Mouse (Mus musculus): ENCODE data around the gene Zic4.

Zic4 gene

DNA sequence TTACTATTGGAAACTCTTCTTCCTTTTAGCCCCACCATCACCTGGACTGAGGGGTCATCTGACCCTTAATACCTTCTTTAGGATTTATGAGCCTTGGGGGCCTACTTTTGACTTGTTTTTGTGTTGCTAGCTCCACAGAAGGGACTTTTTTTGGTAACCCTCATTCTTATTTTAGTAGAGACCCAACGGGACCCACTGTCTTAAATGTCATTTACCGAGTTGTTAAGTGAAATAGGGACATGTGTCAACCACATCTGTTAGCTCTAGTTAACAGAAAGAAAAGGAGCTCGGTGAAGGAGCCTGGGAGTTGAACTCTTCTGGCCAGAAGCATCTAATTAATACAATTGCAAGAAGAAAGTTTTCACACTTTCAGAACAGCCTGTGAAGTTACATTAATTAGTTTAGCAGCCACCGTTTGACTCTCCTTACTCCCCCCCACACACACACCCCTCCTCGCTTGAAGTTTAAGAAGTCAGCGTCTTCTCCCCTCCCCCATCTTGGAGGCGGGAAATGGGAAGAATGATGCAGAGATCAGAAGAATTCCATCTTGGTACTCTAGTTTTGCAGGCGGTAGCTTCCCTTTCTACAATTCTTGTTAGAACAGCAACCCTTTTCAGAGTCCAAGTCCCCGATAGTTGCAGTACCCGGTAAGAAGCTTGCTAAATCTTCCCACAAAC is 17.7 kb downstream of the Zic4 start:
- in situ Hi-C loops (cut with MboI): no loop called here

DNA sequence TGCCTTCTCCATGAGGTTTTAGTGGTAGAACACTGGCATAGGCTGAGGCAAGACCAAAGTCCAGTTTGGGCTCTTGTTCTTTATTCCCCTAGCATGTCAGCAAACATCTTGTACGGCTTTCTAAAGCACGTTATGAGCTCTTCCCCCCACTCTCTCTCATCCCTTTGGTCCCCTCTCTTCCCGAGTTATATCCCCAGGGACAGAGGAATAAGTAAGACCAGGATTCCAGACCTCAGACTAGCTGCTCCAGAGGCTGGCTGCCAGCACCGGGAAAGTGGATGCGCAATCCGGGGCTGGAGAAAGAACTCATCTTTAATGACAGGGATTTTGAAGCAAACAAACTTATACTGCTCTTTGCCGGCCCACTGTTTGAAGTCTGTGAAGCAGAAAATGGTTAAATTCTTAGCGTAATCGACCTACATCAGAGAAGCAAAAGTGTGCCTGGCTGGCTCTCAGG is 18.3 kb downstream of the Zic4 start:
- in situ Hi-C loops (cut with MboI): no loop called here

DNA sequence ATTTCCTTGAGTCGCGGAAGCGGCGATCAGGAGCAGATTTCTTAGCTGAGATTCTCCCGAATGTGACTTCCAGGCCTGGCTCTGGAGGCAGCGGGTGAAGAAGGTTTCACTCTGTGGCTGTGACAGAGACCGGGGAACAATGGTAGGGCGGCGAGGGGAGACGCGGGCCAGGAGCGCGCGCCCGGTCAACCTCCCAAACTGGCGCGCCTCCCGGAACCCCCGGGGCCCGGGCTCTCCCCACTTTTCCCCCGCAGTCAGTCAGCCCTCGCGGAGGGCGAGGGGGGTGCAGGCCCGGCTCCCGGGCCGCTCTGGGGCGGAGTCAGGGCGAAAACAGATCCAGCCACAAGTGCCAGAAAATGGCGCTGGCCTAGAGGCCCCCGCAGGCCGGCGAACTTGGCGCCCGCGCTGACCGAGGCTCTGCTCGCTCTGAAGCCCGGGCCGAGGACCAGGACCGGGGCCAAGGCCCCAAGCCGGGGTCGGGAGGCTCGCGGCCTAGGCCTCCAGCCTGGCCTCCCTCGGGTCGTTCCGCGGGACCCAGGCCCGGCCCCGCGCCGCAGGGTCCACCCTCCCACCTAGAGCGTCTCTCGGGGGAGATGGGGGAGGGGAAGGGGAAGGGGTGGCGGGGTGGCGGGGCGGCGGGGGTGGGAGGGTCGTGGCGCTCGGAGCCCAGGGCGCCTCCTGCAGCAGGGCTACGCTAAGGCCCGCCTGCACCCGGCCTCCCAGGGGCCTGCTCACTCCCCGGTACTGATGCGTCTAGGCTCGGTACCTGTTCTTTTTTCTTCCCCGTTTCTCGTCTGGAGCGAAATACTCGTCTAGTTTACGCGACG is 19.3 kb downstream of the Zic4 start:
- in situ Hi-C loops (cut with MboI): no loop called here

DNA sequence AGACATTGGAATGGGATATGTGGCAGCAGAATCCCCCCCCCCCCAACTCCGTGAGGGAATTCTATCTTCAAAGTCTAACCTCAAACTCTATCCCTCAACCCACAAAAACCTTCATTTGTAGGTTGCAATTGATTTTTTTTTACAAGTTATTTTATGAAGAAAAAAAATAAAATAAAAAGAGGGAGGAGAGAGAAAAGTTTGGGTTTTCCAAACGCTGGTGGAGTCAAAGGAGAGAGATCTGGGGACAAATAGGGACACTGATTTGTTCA is 19.8 kb downstream of the Zic4 start:
- in situ Hi-C loops (cut with MboI): no loop called here

DNA sequence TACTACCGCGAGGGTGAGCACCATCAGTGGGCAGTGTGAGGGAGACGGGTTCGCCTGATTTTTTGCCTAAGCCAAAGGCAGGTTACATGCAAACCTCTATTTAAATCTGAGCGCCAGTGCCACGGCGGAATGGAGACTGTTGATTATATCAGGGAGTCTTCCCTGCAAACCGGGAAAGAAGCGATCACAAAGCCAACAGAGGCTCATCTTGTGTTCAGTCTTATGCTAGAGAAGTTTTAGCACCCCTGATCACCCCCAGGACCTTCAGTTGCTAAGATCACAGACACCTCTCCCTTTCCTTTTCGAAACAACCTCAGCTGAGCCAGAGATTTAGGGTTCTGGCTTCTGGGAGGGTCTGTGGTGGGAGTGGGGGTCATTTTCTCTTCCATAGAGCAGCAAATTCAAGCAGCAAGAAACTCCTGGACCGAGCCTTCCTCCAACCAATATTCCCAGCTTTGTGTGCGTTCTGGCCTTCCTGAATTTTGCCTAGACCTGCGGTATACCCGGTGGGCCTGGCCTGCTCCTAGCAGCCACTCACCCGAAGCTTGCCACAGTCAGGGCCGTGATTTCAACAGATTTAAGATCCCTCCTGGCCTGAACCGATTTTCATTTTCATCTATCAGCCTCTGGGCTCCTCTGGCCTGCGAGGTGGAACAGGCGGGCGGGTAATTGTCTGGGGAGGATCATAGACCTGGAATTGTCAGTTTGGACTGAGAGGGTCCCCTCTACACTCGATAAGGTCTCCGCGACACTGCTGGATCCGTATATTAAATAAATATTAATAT is 20.4 kb downstream of the Zic4 start:
- in situ Hi-C loops (cut with MboI): no loop called here

DNA sequence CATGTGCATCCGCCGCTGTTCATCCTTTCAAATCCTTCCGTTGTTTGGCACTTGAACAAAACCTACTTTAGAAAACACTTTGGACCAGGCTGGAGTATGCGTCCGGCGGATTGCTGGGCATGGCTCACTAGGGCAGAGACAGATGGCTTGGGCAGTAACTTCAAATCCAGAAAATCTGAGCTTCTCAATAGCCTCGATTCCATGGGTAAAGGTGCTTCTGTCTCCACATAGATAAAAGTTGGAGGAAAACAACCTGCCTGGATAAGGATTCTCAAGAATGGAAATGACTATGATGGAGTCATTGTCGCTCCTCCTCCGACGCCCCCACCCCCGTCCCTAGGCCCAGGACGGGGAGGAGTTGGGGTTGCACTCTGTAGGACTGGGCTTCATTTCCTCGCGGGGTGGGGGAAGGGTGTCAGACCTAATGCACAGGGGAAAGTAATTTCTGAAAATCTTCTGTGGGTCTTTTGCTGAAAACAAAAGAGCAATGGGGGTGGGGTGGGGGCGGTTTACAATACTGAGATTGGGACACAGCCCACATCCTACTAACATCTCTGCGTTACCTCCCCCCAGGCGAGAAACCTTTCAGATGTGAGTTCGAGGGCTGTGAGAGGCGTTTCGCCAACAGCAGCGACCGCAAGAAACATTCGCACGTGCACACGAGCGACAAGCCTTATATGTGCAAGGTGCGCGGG is 21.4 kb downstream of the Zic4 start:
- in situ Hi-C loops (cut with MboI): no loop called here

DNA sequence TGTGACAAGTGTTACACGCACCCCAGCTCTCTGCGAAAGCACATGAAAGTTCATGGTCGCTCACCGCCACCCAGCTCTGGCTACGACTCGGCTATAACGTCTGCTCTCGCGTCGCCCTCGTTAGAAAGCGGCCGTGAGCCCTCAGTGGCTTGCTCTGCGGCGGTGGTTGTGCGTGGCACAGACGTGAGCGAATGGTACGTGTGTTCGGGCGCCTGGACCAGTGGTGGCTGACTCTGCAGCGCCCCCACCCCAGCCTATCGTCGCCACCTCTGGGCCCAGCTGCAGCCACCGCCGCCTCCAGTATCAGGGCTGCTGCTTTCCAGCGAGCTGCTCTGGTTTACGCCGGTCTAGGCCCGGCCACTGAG is 21.9 kb downstream of the Zic4 start:
- in situ Hi-C loops (cut with MboI): no loop called here

DNA sequence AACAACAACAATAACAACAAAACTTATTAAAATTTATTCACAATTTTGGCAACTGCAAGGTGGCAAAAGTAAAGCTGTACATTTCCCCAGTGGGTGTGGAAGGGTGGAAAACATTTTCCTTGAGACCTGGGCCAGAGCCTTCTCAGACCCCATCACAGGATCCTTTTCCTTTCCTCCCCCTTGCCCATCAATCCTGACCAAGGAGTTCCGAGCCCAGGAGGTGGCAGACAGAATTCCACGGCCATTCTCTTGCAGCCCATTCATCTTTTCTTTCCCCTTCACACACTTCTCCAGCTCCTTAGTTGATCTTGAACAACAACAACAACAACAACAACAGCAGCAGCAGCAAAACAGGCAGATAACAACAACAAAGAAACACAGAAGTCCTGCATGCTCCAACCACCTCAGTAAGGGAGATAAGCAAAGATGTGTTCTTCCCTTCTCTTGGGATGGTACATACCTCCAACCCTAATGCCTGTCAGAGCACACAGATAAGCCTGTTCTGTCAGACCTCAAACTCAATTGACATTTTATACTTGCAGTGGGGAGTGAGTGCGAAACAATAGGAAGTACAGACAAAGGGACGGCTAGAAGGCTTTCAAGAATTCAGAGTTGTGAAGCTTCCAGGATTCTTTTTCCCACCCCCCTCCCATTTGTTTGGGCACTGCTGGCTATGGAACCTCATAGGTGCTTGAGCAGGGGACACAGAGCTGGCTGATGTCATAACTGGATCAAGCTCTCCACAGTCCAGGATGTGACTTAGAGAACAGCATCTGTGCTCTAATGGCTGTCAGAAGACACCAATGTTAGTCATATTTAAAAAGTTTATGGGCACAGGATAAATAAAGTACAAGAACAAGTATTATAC is 22.7 kb downstream of the Zic4 start:
- in situ Hi-C loops (cut with MboI): no loop called here

DNA sequence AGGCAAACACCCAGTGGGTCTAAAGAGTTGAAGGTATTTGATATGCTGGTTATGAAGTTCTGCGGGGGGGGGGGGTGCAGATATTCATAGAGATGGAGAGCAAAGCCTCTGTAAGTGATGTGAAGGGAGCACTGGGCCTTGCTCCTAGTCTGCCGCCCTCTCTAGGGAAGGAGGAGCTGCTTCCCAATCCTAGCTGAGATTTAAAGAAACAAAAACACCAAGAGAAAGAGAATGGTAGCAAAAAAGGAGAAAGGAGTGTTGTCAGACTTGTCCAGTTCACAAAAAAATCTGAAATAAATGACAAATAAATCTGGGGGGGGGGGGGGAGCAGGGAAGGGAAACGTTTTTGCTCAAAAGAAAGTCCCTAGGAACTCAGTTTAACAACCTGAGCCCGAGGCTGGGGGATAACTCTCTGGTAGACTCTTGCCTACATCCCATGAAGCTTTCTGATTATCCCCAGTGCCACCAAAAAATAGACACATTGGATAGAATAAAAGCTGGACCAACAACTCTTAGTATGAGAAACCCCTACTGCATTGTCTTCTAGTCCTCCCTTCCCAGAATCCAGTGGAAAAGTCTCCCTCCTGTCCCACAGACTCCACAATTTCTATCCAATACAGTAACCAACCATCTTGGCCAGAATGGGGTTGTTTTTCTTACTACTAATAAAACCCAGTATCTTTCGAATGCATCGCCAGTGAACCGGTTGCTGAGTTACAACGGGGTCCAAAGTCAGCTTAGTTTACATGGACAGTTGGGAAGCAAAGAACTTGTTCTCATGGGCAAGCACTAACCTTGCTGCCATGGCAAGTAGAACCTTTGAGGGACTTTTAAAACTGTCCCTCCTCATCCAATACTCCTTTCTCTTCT is 23.6 kb downstream of the Zic4 start:
- in situ Hi-C loops (cut with MboI): no loop called here

DNA sequence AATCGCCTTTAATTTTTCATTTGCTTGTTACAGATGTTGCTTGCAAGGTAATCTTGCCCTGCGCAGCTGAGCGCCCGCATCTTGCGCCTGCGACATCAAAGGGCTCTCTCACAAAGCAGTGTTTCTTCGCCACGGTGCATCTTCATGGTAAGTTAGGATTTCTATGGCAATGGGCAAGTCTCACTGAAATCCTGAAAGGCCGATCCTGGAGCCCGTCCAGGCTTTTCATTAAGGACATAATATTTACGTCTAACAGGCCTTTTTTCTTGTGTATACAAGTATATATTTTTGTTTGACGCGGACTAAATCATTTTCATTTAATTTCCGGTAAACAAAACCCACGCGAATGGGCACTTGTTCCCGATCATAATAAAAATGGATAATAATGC is 24.3 kb downstream of the Zic4 start:
- in situ Hi-C loops (cut with MboI): no loop called here

DNA sequence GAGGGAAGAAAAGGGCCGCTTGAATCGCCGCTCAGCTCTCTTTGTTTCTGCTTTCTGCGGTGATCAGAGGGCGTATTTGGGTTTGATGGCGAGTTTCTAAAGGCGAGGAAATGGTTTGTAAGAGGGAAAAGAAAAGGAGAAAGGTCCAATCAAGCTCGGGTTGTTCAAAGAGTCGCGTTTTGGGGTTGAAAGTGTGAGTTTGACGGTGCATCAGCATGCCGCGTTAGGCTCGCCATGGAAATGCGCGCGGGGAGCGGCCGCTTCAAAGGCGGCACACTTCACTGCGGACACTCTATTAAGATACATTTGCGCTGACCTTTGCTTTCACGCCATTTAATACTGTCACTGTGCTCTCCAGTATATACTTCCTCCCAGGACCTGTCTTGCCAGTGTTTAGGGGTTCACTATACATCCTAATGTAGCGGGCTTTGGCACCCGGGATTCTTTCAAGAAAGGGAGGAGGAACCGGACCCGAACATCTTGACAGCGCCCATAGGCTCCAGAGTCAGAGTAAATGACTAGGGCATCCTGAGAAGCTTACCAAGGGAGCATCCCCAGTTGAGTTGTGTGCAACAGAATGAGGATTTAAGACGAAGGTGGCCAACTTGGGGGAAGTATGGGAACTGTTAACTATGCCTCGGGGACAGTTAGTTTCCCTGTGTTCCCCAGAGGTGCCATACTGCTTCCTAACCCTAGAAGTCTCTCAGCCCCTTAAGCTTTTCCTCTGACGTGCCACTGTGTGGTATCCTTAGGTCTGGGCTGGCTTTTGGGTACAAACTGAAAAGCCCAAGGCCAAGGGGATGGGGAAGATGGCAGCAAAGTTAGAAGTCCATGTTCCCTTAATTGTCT is 24.9 kb downstream of the Zic4 start:
- in situ Hi-C loops (cut with MboI): no loop called here

DNA sequence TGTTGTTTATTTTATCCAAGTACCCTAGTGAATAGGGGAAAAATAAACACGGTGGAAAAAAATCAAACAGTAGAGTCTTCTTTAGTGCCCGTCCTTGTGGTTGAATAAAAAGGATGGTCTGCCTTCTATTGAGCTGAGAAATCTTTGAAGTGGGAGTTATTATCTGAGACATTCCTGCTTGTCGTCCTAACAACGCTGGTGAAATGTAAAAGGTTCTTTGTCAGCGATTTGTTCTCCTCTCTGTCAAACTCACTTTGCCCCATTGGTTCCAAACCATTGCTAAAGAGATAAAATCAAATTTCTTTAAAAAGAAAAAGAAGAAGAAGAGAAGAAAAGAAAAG is 25.5 kb downstream of the Zic4 start:
- in situ Hi-C loops (cut with MboI): no loop called here

DNA sequence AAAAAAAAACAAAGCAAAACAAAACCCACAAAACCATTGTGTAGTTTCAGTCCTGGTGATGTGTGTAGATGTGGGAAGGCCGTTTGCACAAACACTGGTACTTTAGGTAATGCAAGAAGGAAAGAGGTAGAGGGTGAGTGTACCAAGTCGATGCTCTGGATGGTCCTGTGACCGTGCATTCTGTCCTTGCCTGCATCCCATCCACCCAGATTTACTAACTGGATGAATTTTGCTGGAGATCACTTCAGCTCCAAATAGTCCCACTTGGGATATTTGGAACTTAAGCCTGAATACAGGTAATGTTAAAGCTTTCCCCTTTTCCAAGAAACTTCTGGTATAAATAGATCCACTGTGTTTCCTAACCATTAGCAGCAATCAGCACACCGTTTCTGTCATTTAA is 26.0 kb downstream of the Zic4 start:
- in situ Hi-C loops (cut with MboI): no loop called here

DNA sequence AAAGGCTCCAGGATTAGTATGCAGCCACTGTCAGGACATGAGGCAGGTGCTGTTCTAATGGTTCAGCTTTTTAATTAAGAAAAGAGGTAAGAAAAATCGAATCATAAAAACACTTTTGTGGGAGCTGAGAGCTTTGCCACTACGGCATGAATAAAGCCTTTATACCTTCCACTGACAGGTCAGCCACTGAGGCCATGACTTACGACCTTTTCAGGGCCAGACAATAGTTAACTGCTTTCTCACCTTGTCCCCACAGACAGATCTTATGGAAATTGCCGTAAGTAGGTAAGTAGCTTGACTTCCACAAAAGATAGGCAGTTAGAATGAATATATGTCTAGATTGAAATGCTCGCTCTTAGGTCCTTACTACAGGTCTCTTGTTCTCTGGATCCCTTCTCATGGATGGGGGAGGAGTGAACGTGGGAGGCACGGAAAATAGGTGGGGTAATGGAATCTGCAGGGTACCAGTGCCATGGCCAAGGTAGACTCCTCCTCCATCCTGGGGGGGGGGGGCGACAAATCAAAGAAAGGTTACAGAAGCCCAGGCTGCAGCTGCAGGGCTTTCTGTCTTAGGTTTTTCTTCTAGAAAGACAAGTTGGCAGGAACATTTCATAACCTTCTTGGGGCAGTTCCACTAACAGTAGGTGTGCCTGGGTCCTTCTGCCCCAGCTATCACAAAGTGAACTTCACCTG is 31.3 kb downstream of the Zic4 start:
- in situ Hi-C loops (cut with MboI): no loop called here

DNA sequence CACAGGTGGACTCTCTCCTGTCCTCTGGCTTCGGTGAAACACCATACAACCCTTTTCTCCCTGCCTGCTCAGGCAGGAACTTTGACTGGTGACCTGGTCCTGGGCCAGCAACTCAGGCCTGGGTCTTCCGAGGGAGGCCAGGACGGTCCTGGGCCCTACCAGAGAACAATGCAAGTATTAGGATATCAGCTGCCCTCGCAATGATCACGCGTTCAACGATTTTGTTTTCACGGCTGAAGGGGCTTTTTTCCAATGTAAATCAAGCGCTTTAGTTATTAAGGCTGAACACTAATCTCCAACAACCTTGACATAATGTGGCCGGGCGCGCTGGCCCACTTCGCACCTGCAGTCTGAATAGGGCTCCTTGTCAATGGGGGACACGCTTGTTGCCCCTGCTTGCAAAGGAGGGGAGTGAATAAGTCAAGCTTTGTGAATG is 32.0 kb downstream of the Zic4 start:
- in situ Hi-C loops (cut with MboI): no loop called here

DNA sequence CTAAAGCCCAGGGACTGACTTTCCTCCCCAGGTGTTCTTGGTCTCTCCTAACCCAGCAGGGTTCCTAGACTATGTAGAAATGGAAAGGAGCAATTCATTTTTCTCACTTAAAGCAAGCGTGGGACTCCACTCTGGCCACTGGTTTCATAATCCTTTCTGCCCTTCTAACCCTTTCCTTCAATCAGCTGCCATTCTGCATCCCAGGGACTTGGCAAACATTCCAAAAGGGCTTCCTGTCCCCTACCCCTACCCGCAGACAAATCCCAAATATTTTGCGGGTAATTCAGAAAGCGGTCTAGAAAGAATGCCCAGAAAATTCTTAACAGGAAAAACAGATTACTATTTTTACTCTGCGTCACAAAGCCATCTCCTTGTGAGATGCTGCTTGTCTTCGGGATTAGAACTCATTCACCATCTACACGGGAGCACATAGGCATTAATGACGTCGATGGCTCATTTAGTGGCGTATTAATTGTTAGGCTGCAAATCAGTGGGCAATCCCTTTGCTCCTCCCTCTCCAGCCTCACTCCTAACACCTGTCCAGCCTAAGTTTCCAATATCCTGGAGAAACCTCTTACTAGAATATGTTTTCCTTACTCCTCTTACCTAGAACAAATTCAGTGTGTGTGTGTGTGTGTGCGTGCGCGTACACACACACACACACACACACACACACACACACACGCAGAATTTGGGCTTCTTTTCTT is 33.0 kb downstream of the Zic4 start:
- in situ Hi-C loops (cut with MboI): no loop called here

DNA sequence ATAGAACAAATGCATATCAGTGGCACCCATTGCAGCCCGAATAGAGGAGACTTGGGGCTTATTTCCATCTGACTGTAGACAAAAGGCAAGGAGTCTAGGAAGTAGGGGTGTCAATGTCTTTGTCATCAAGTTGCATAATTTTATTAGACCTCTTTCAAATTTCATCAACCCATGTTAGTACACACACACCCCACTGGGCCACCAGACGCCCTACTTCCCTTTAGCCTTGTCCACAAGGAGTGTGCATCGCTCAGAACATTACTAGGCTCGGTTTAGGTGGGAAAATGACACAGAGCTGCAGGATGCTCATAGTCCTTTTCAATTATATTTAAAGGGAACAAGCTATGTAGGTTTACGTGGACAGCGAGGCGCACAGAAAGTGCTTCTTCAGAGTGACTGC is 37.8 kb downstream of the Zic4 start:
- in situ Hi-C loops (cut with MboI): no loop called here

DNA sequence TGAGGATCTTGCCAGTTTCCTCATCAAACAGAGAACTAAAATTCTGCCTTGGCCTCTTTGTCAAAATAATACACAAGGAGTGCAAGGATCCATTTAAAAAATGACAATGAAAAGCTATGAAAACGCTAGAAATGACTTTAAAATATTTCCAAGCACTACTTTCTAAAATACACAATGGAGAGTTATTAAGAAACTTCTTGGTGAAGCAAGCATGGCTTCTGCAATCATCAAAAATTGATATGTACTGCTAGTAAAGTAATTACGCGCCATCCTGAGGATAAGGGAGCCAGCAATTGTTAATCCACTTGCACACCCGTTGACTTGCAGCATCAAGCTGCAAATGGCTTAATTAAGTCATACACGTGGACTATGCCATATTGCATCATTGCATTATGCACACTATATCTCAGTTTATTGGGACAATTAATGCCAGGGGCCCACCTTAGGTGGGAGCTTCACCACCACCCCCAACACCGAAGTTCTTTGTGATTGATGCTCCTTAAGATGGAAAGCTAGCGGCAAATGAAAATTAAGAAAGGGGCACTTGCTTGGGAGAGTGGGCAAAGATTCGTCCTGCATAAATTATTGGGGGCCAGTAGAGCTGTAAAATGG is 38.4 kb downstream of the Zic4 start:
- in situ Hi-C loops (cut with MboI): no loop called here

Data from mature B cell (primary cell).